Mouse (Mus musculus) embryonic fibroblast, embryonic 13.5 days (primary cell): ENCODE data around the gene Prkci. TPM values are rescaled to one million over a fixed set of nuclear protein-coding genes. Genes with fewer than 3 reads are reported as not detected.

ENCODE experiments used
- H3K27ac ChIP-seq: 2 replicates; pipeline ENCODE4 v1.5.1; 2012; ENCODE audit warnings: low read length, control low read depth, inconsistent platforms; ENCODE audit not compliant: insufficient read depth
- H3K4me1 ChIP-seq: 2 replicates; pipeline ENCODE4 v1.6.1; 2011; ENCODE audit warnings: low read length; ENCODE audit not compliant: control insufficient read depth, insufficient read depth
- H3K4me3 ChIP-seq: 2 replicates; pipeline ENCODE4 v1.5.1; 2011; ENCODE audit warnings: mild to moderate bottlenecking, control low read depth, low read length; ENCODE audit not compliant: insufficient read depth
- CTCF ChIP-seq: IDR thresholded peaks from 2 replicates; pipeline ENCODE4 v1.5.1; 2011; ENCODE audit warnings: mild to moderate bottlenecking, control low read depth, low read length, moderate library complexity, borderline replicate concordance; ENCODE audit not compliant: insufficient read depth
- POLR2A ChIP-seq: IDR thresholded peaks from 2 replicates; pipeline ENCODE4 v1.6.1; 2011; ENCODE audit warnings: low read depth, mild to moderate bottlenecking, control low read depth, low read length, moderate library complexity
- polyA plus RNA-seq: library from polyadenylated mRNA; stranded (reverse); fragments of >200 nt; gene quantifications from 2 replicates; pipeline ENCODE4 v1.2.4, GENCODE M21; 2011; ENCODE audit warnings: low read depth; ENCODE audit not compliant: missing spikeins, insufficient read length

The Prkci gene
- polyA plus RNA-seq, 1 experiment, result 110 TPM

GRCm38 (mm10) chr3:31056651-31057627, 61.4 kb downstream of the Prkci start:
- TF ChIP-seq CTCF (peak; percentile 47; the same call in 1 of the 2 replicates), POLR2A (0 out of 2 replicates have a peak, but pooled peaks have one; percentile 33)
- H3K4me3 ChIP-seq, result peak overlapping the region; percentile 48
- H3K27ac ChIP-seq, result peak overlapping the region; percentile 74

GRCm38 (mm10) chr3:31060745-31061102, 65.2 kb downstream of the Prkci start:
- TF ChIP-seq POLR2A (no peak), CTCF (no peak)
- no peak overlapping the region for H3K27ac ChIP-seq
- H3K4me1 ChIP-seq, result peaks cover 4% of the 10 kb centered on the region; the same call in 1 of the 2 replicates

More at GRCm38 (mm10) chr3:31056651-31057627, 61.4 kb downstream of the Prkci start:
- peaks cover 4% of the 10 kb centered on the region; the same call in 1 of the 2 replicates for H3K4me1 ChIP-seq

GRCm38 (mm10) chr3:31061103-31061785, 65.7 kb downstream of the Prkci start:
- Histone ChIP-seq H3K27ac (no peak overlapping the region), H3K4me1 (peaks cover 4% of the 10 kb centered on the region; the same call in 1 of the 2 replicates), H3K4me3 (no peak overlapping the region)
- no peak for TF ChIP-seq CTCF
- no peak for TF ChIP-seq POLR2A

More at GRCm38 (mm10) chr3:31060745-31061102, 65.2 kb downstream of the Prkci start:
- H3K4me3 ChIP-seq, result no peak overlapping the region

- no peak overlapping the region for H3K4me3 ChIP-seq
- H3K27ac ChIP-seq, result no peak overlapping the region
- TF ChIP-seq POLR2A (no peak), CTCF (no peak)
- H3K4me1 ChIP-seq, result peaks cover 4% of the 10 kb centered on the region; the same call in 1 of the 2 replicates
Observed at GRCm38 (mm10) chr3:31061786-31062120, 66.2 kb downstream of the Prkci start.

GRCm38 (mm10) chr3:31062325-31062724, 66.8 kb downstream of the Prkci start:
- Histone ChIP-seq H3K4me3 (no peak overlapping the region), H3K4me1 (peaks cover 4% of the 10 kb centered on the region; the same call in 1 of the 2 replicates), H3K27ac (no peak overlapping the region)
- TF ChIP-seq POLR2A (no peak), CTCF (no peak)

GRCm38 (mm10) chr3:31068482-31068881, 72.9 kb downstream of the Prkci start:
- Histone ChIP-seq H3K4me1 (no peaks in the 10 kb centered on the region), H3K4me3 (no peak overlapping the region), H3K27ac (no peak overlapping the region)
- TF ChIP-seq POLR2A (no peak), CTCF (no peak)

- Histone ChIP-seq H3K4me1 (no peaks in the 10 kb centered on the region), H3K4me3 (no peak overlapping the region), H3K27ac (no peak overlapping the region)
- no peak for TF ChIP-seq CTCF
- no peak for TF ChIP-seq POLR2A
Observed at GRCm38 (mm10) chr3:31071804-31072203, 76.3 kb downstream of the Prkci start.

- no peak overlapping the region for H3K4me3 ChIP-seq
- TF ChIP-seq POLR2A, result no peak
- TF ChIP-seq CTCF, result no peak
- H3K27ac ChIP-seq, result no peak overlapping the region
- no peaks in the 10 kb centered on the region for H3K4me1 ChIP-seq
Observed at GRCm38 (mm10) chr3:31075808-31076207, 80.3 kb downstream of the Prkci start.

- H3K27ac ChIP-seq, result no peak overlapping the region
- H3K4me3 ChIP-seq, result no peak overlapping the region
- TF ChIP-seq CTCF (no peak), POLR2A (no peak)
- no peaks in the 10 kb centered on the region for H3K4me1 ChIP-seq
Observed at GRCm38 (mm10) chr3:31077068-31077703, 81.6 kb downstream of the Prkci start.
